Mouse (Mus musculus) cerebellum, adult 2 months (tissue): ENCODE data around the gene Chad. TPM values are rescaled to one million over a fixed set of nuclear protein-coding genes. Genes with fewer than 3 reads are reported as not detected.
A peak's percentile ranks its signal among the peaks of the same experiment; 100 is the strongest.

ENCODE experiments used
- DNase-seq, 2 experiments: peaks; one replicate each; pipeline ENCODE4 v3.0.0; 2021
- H3K27ac ChIP-seq: fragments of 200-500 bp; 2 replicates; pipeline ENCODE4 v1.5.1; 2012; ENCODE audit warnings: low read length, control low read depth, inconsistent platforms; ENCODE audit not compliant: insufficient read depth
- H3K27me3 ChIP-seq: fragments of 200-500 bp; 2 replicates; pipeline ENCODE4 v1.6.1; 2012; ENCODE audit warnings: inconsistent platforms, mild to moderate bottlenecking, low read length, moderate library complexity; ENCODE audit not compliant: control insufficient read depth, insufficient read depth
- H3K4me1 ChIP-seq: fragments of 200-500 bp; 2 replicates; pipeline ENCODE4 v1.6.1; 2011; ENCODE audit warnings: low read length; ENCODE audit not compliant: control insufficient read depth, insufficient read depth
- H3K4me3 ChIP-seq: fragments of 200-500 bp; replicated peaks from 2 replicates; pipeline ENCODE3; 2011; ENCODE audit warnings: mild to moderate bottlenecking, low read depth, low read length, control low read depth; ENCODE audit not compliant: insufficient read depth
- CTCF ChIP-seq: fragments of 200-500 bp; IDR thresholded peaks from 2 replicates; pipeline ENCODE4 v1.5.1; 2011; ENCODE audit warnings: low read depth, mild to moderate bottlenecking, control low read depth, low read length, moderate library complexity, borderline replicate concordance; ENCODE audit not compliant: insufficient read depth
- POLR2A ChIP-seq: fragments of 200-500 bp; IDR thresholded peaks from 2 replicates; pipeline ENCODE4 v1.6.1; 2011; ENCODE audit warnings: low read length, control low read depth, borderline replicate concordance; ENCODE audit not compliant: insufficient read depth
- WGBS: fragments of 180-500 bp; shearing (Covaris S2); methylation state at CpG from one replicate; pipeline ENCODE4 v1.1.7; 2018; 5-methylcytosine and 5-hydroxymethylcytosine counted together
- polyA plus RNA-seq: library from polyadenylated mRNA; depleted of rRNA; stranded (reverse); fragments of >200 nt; gene quantifications from 2 replicates; pipeline ENCODE4 v1.2.3, GENCODE M21; 2012; rRNA removed

Gene Chad
- polyA plus RNA-seq: 0.82 and 1.1 TPM in 2 replicates

GRCm38 (mm10) chr11:94564437-94565150 is at the start of gene Chad:
Gene Chad, plus strand, starts transcription at chr11:94565047.
- no peaks in the 10 kb centered on the region; the same call in 1 of the 2 replicates for H3K4me1 ChIP-seq
- H3K27ac ChIP-seq: no peak within 1 kb of the TSS
- 7% methylated on average over 35 of the region's 35 CpGs for WGBS
- H3K4me3 ChIP-seq: no peak within 1 kb of the TSS
- TF ChIP-seq CTCF (no peak), POLR2A (no peak)
- H3K27me3 ChIP-seq: no peaks in the 10 kb centered on the region
- no peak for DNase-seq

DNA sequence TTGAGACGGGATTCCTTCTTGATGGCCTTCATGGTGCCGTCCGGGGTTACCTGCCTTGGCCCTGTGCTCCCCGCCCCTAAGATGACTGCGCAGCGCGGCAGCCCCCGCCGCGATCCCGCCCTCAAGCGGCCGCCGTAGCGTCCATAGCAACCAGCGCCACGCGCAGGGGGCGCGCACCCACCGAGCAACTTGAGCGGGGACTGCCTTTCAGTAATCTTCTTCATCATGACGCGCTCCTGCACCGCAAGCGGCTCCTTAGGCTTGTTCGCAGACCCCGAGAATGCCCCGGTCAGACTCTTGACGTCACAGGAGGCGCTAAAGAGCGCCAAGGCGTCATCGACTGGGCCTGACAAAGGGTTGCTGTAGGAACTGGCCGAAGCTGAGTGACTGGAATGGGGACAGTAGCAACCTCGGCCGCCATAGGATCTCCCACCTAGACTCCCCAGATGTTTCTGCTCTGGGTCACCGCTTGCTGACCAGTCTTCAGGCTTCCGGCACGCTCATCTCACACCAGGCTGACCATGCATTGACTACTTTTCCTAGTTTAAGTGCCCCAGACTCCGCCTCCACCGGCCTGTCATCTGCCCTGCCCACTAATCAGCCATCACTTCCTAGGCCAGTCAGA is 43.5 kb upstream of the Chad start, which contains the start of gene Mycbpap:
Gene Mycbpap, minus strand, starts transcription at position 524 of the 625 bp plus-strand sequence.
- no peak within 1 kb of the TSS for H3K27ac ChIP-seq
- 0 out of 2 replicates have a peak, but pooled peaks cover 3% of the 10 kb centered on the region for H3K4me1 ChIP-seq

GRCm38 (mm10) chr11:94526171-94526879 is 38.5 kb upstream of the Chad start:
- H3K4me1 ChIP-seq: 0 out of 2 replicates have a peak, but pooled peaks cover 3% of the 10 kb centered on the region
- no peak for TF ChIP-seq POLR2A
- TF ChIP-seq CTCF: no peak
- 44% methylated on average over 9 of the region's 9 CpGs for WGBS

More for the DNA sequence above, 43.5 kb upstream of the Chad start, which contains the start of gene Mycbpap:
- peak; percentile 79 to 87 for DNase-seq
- Histone ChIP-seq H3K4me3 (peak within 1 kb of the TSS; percentile 80), H3K27me3 (no peaks in the 10 kb centered on the region)
- TF ChIP-seq POLR2A: peak; percentile 20; the same call in 1 of the 2 replicates
- peak; percentile 5; the same call in 1 of the 2 replicates for TF ChIP-seq CTCF
- 2% methylated on average over 42 of the region's 42 CpGs for WGBS

GRCm38 (mm10) chr11:94528879-94529278 is 36.0 kb upstream of the Chad start:
- no peak overlapping the region for H3K27ac ChIP-seq

More at GRCm38 (mm10) chr11:94526171-94526879, 38.5 kb upstream of the Chad start:
- H3K27me3 ChIP-seq: no peaks in the 10 kb centered on the region
- no peak for DNase-seq
- no peak overlapping the region for H3K4me3 ChIP-seq
- H3K27ac ChIP-seq: no peak overlapping the region

DNA sequence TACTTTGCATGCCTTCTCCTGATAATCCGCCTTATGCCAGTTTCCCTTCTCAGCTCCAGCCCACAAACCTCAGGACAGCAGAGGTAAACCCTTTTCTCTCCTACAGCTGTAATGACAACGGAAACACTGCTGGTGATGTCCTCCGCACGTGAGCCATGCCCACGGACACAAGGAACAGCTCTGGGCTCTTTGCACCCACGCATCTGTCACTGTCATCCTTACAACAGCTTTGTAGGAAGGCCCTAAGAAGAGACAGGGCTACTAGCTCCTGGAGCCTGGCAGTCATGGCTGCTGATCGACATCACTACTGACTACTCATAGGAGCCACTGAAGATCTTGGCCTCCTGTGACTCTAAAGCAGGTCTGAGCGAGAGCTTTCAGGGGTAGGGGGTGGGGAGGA is 31.7 kb upstream of the Chad start:
- no peak overlapping the region for H3K27ac ChIP-seq
- DNase-seq: no peak
- H3K27me3 ChIP-seq: no peaks in the 10 kb centered on the region
- TF ChIP-seq POLR2A (no peak), CTCF (no peak)
- 79% methylated on average over 8 of the region's 8 CpGs for WGBS
- no peaks in the 10 kb centered on the region for H3K4me1 ChIP-seq
- no peak overlapping the region for H3K4me3 ChIP-seq

More at GRCm38 (mm10) chr11:94528879-94529278, 36.0 kb upstream of the Chad start:
- Histone ChIP-seq H3K4me1 (no peaks in the 10 kb centered on the region), H3K4me3 (no peak overlapping the region), H3K27me3 (no peaks in the 10 kb centered on the region)
- no peak for DNase-seq
- 60% methylated on average over 3 of the region's 3 CpGs for WGBS
- TF ChIP-seq CTCF: no peak
- no peak for TF ChIP-seq POLR2A

DNA sequence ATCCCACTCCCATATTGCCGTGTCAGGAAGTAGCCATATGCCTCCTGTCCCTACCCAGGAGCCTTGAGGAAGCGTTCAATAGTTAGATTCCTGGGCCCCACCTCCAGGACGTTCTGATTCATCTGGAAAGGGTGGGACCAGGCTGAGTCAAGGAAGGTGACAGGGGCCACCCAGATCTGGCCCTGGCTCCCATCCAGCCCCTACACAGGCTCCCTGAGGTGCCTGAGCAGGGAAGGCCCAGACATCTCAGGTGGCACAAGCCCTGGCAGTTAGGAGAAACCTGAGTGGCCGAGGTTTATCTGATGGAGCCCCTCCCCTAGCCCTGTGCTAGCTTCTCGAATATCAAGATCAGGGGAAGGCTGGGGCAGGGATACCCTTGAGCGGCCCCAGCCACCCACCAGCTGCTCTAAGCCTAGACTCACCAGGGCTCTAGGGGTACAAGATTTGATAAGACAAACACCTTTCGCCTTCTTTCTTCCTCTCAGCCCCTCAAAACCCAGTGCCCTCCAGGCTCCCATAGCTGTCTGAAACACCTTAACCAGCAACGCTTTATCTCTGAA is 26.0 kb upstream of the Chad start:
- no peak for TF ChIP-seq POLR2A
- no peak for TF ChIP-seq CTCF
- H3K27ac ChIP-seq: no peak overlapping the region
- H3K4me3 ChIP-seq: no peak overlapping the region
- WGBS: 68% methylated on average over 8 of the region's 8 CpGs
- no peaks in the 10 kb centered on the region for H3K27me3 ChIP-seq
- no peaks in the 10 kb centered on the region for H3K4me1 ChIP-seq
- no peak for DNase-seq

GRCm38 (mm10) chr11:94539761-94540160 is 25.1 kb upstream of the Chad start:
- H3K4me3 ChIP-seq: no peak overlapping the region
- H3K4me1 ChIP-seq: no peaks in the 10 kb centered on the region
- H3K27ac ChIP-seq: no peak overlapping the region
- no peaks in the 10 kb centered on the region for H3K27me3 ChIP-seq
- TF ChIP-seq CTCF (no peak), POLR2A (no peak)
- 84% methylated on average over 7 of the region's 7 CpGs for WGBS
- DNase-seq: no peak
